Mouse (Mus musculus): ENCODE data around the gene Sdad1. TPM values are rescaled to one million over a fixed set of nuclear protein-coding genes. Genes with fewer than 3 reads are reported as not detected.
"Not testable (repeated sequence)": the region's sequence is repeated elsewhere in the genome, so short reads cannot be mapped to it uniquely, and the experiment has no call there.

Gene Sdad1
- total RNA-seq (2021): 10 to 100 TPM; 15.5 to 25.1 TPM

DNA sequence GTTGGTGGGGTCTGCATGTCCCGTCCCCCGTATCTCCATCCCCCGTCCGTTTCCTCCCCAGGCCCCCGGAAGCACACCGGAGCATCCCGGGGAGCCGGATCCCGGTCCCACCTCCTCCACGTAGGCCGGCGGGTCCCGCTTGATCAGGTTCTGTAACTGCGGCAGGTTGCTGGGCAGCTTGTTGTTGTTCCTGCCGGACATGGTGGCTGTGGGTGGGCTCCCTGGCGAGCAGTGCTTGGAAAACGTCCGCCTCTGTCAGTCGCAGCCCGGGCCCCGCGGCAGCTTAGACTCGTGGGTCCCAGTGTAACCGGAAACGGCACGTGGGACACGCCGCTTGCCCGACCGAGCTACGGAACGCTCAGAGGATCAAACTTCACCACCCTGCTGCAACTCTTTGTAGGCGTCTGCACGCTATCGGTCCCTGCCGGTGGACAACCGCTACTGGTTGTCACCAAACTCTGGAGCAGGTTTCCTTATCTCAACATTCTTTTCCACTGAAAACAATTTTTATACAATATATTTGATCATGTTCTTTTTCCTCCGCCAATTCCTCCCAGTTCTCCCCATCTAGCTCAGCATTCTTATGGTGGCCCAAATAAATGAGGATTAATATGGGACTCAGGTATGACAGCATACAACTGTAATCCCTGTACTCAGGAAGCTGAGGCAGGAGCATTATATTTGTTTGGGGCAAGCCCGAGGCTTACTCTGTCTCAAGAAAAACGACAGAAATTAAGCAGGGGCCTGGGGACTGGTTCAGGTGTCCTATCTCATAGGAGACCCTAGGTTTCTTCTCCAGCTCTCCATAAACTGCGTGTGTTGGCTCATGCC, at the start of gene Sdad1:
Gene Sdad1 (minus strand): TSS at position 799 of the 831 bp plus-strand sequence.
- intact Hi-C loops (cut with DNase I): no loop called here
- DNase-seq (ENCODE audit: low spot score in 2 of 2): peak; percentile 95 to 98

DNA sequence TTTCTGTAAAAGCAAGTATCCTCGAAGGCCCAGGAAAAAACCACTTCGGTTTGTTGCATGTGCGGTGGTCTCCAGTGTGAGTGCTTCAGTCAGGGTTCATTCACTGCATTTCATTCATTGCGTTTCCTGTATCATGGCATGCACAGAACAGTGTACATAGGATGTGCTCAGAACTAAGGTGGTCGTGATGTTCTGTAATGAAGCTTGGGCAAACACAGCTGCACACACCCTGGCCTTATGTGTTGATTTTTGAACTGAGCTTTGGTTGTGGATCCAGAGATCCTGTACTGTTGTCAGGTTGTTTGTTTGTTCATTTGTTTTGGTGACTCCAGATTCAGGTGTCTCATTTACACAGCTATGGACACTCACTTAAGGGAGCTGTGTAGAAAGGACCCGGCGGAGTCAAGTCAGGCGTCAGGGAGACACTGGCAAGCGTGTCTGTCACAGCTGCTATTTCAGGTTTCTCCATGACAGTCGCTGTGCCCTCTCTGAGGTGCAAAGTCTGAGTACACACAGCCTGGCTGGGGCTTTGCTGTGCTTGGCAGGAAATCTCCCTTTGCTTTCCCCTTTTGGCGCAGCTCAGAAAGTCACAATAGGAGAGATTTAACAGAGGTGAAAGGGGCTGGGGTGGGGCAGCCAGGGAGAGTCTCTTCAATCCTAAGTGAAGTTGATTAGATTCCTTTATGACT, 48.6 kb upstream of the Sdad1 start:
- no peak for DNase-seq (ENCODE audit: low spot score in 2 of 2)
- intact Hi-C loops (cut with DNase I): no loop called here

DNA sequence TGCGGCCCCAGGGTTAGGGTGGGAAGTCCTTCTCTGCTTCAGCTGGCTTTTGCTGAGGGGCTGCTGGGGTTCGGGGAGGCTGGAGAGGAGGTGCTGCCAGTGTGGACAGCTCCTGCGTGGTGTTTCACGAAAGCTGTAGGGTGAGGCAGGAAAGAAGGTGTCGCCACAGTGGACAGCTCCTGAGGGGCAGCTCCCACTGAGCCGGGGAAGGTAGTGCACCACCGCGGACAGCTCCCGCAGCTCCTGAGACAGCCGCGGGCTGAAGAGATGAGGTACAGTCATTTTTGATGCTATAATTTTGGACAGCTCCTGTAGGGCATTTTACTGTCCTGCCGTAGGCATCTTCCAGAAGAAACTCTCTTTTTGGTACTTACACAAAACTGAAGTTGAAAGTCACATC, 47.8 kb upstream of the Sdad1 start:
- intact Hi-C loops (cut with DNase I): no loop called here
- DNase-seq (ENCODE audit: low spot score in 2 of 2): no peak

DNA sequence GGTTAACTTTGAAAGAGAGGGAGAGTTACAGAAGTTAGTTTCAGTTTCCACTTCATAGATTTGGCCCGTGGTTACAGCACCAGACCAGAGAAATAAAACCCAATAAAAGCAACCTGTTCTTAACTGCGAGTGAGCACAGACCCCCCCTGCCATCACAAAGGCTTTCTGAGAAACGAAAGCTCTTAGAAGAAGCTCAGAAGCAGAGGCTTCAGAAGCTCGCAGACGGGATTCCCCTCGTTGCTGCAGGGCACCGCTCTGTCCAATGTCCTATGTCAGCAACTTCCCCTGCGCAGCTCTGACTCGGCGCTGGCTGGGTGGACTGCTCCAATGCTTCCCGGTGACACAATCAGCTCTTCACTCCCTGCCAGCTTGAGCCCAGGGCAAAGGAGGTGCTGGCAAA, 43.2 kb upstream of the Sdad1 start:
- intact Hi-C loops (cut with DNase I): no loop called here
- DNase-seq (ENCODE audit: low spot score in 2 of 2): no peak

DNA sequence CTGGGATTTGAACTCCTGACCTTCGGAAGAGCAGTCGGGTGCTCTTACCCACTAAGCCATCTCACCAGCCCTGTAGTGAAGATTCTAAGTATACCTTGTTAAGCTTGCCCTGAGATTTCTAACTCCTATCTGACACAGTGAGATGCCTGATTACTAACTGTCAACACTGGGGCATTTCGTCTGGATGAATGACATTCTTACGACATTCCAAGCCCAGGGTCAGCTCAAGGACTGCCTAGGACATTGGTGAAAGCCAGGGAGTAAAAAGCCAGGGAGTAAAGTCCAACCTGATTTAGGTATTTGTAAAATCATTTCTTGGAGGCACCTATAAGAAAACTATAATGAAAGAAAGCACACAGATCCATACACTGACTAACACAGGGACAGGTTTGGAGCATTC, 42.4 kb upstream of the Sdad1 start:
- DNase-seq (ENCODE audit: low spot score in 2 of 2); intact Hi-C loops (cut with DNase I): not testable (repeated sequence)

DNA sequence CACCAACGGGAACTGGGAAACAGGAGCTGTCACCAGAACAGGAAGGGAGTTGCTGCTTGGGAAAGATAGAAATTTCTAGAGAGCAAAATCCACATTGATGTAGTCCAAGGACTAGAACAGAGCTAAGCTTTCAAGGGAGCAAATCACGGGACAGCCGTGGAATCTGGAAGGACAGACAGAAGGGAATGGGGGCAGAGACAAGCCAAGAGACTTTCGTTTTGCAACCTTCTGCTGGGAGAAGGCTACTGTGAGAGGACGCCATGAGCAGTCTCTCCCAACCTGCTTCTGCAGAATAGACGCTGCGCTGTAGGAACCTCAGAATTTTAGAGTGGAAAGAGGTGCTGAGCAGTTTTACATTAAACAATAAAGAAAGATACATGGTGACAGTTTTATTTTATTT, 39.5 kb upstream of the Sdad1 start:
- DNase-seq (ENCODE audit: low spot score in 2 of 2): no peak
- intact Hi-C loops (cut with DNase I): no loop called here

DNA sequence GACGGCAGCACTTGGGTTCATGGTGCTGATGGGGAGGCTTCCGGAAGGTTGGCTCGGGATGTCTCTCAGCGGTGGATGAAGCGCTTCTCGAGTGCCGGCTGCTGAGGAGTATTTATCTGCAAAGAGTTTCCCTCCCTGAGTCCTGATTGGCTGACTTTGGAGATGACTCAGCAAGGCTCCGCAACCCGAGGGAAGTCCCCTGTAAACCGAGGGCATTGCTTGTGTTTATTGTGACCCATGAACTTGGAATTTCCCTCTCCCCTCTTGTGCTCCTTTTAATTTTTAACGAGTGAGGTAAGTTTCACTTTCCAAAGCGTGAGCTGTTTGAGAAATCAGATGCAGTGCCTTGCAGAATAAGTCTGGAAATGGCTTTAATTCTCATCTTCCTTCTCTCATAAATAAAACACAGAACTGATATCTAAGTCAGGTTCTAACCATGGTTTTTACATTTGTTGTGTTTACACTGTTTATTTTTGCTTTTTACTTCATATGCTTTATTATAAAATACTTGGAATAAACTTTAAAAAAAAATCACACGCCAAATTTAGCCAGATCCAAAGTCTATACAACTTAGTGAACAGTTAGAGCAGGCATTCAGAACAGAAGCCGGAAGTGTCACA, 38.6 kb upstream of the Sdad1 start, which contains the start of gene Cxcl10:
Gene Cxcl10 (minus strand): TSS at position 96 of the 620 bp plus-strand sequence.
- intact Hi-C loops (cut with DNase I): no loop called here
- DNase-seq (ENCODE audit: low spot score in 2 of 2): peak; percentile 17 to 20

DNA sequence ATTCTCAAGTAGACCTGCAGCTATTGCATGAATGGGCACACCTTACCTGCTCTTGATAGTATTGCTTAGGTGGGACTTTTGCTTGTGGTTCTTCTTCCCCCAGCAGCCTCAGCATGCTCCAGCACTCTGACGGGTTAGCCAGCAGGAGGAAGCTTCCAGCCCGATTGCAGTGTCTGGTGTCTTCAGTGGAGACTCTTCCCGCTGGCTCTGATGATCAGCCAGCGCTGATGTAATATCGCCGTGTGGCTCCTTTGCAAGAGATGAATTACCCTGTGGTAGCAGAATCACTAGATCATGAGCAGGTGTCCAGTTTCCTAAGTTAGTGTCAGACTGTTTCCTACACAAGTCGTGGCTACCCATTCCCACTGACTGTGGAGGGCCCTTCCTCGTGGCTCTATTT, 34.7 kb upstream of the Sdad1 start:
- DNase-seq (ENCODE audit: low spot score in 2 of 2): no peak
- intact Hi-C loops (cut with DNase I): no loop called here

GRCm38 (mm10) chr5:92340606-92341005, 30.3 kb upstream of the Sdad1 start:
- intact Hi-C loops (cut with DNase I): no loop called here
- no peak for DNase-seq (ENCODE audit: low spot score in 2 of 2)

- intact Hi-C loops (cut with DNase I): no loop called here
- DNase-seq (ENCODE audit: low spot score in 2 of 2): no peak
Observed at GRCm38 (mm10) chr5:92336743-92337142, 26.5 kb upstream of the Sdad1 start.

DNA sequence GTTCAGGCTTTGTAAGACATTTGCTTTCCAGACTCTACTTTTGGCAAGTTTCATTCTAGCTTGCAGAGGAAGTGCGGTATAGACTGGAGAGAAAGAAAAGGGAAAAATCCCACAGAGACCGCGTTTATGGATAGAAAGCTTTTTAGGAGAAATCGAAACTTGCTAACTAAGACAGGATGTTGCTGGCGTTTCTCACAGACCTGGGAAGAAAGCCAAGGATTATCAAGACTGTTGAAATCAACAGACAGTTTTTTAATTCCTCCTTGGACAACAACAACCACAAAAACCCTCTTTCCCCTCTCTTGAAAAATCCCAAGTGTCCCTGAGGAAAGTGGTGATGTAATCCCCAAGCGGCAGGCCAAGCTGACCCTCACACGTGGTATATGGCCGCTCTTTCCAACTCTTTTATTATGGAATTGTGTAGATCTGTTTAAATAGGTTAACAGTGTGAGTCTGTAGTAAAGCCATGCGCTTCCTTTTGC, 22.1 kb upstream of the Sdad1 start:
- no peak for DNase-seq (ENCODE audit: low spot score in 2 of 2)
- intact Hi-C loops (cut with DNase I): no loop called here

DNA sequence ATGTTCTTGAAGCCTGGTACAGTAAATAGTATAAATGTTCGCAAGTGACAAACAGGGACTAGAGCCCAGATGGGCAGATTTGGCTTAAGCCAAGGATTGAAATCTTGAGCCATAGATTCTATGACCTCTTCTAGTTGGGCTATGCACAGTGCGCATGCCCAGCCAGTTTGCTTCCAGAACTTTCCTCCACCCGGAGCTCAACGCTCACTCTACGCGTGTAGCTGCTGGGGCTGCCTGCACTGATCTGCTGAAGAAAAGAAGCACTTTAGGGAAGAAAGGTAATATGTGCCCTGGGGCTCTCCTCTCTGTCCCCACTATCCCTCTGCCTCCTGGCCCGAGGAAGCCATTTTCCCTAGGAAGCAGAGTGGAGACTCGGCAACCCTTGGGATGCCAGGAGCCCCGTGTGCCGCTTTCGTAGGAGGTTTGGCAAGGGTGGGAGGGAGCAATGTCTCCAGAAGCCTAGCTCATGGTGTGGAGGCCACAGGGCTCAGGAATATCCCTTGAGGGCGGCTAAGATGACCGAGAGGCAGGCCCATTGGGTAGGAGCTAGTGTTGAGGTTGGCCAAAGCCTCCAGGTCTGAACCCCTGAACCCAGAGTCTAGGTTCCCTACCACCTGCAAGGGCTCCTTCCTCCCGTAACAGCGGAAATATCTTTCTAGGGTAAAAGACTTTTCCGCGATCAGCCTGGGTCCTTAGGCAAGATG, 21.5 kb upstream of the Sdad1 start, which contains the start of gene Art3:
Gene Art3 (plus strand): TSS at position 193 of the 704 bp plus-strand sequence.
- intact Hi-C loops (cut with DNase I): no loop called here
- no peak for DNase-seq (ENCODE audit: low spot score in 2 of 2)

GRCm38 (mm10) chr5:92331122-92331521, 20.8 kb upstream of the Sdad1 start:
- DNase-seq (ENCODE audit: low spot score in 2 of 2): no peak
- intact Hi-C loops (cut with DNase I): no loop called here

DNA sequence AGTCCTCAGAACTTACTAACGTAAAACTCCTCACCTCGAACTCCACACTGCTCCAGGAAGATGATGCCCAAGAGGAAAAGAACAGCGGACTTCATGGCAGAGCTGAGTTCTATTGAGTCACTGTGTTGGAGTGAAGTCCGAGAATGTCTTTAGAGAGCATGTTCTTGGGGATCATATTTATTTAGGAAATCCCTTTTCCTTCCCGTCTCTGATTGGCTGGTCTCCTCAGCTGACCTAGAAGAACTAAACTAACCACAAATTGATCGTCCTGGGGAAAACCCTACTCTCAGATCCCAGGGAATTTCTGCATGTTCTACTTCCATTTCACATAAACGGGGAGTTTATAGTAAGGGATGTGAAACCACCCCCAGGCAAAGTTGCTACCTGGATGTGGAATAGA, 17.6 kb upstream of the Sdad1 start, which contains the start of gene Cxcl9:
Gene Cxcl9 (minus strand): TSS at position 151 of the 400 bp plus-strand sequence.
- DNase-seq (ENCODE audit: low spot score in 2 of 2): no peak
- intact Hi-C loops (cut with DNase I): no loop called here

DNA sequence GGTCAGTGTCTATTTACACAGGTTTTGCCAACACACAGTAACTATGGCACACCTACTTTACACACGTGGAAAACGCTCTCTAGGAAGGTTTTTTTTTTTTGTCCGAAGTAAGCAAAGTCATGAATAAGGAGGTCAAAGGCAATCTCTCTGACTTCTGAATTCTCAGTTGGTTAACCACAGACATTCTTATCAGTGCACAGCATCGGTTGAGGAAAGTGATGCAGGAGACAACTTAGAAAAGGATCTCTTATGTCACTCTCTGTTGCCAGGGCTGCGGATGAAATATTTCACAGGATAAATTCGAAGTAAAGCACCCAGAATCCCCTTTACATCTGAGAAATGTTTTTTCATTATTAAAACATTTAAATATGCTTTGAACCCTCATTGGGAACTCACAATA, 17.1 kb upstream of the Sdad1 start:
- intact Hi-C loops (cut with DNase I): no loop called here
- DNase-seq (ENCODE audit: low spot score in 2 of 2): no peak

DNA sequence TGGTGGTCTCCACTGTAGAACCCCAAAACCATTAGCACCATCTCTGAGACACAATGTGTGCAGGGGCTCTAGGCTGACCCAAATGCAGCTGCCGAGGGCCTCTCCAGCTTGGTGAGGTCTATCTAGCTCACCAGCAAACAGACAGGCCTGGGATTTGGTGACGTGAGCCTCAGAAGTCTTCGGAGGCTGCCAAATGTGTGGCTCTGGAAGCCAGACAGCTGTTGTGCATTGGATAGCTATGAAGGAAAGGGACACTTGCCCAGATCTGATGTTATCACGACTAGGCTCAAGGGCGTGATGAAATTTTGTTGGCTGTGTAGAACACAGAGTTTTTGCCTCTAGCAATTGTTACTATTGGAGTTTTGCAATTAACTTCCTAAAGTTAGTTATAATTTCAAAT, 13.0 kb upstream of the Sdad1 start:
- DNase-seq (ENCODE audit: low spot score in 2 of 2): no peak
- intact Hi-C loops (cut with DNase I): no loop called here

DNA sequence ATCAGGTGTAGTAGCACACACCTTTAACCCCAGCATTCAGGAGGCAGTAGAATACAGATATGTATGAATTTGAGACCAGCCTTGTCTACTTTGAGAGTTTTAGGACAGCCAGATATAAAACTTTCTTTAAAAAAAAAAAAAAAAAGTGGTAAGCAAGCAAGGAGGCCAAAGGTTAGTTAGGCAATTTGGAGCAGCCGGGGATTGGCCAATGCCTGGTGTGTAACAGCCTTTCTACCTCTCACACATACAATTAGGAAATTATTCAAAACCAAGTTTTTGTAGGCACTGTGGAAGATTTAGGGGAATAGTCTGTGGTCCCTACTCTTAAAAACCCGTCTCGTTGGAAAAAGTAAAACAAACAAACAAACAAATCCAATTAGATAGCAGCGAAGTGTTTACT, 12.3 kb upstream of the Sdad1 start:
- intact Hi-C loops (cut with DNase I): no loop called here
- DNase-seq (ENCODE audit: low spot score in 2 of 2): no peak

- intact Hi-C loops (cut with DNase I): no loop called here
Observed at GRCm38 (mm10) chr5:92321631-92322400, 11.5 kb upstream of the Sdad1 start.

DNA sequence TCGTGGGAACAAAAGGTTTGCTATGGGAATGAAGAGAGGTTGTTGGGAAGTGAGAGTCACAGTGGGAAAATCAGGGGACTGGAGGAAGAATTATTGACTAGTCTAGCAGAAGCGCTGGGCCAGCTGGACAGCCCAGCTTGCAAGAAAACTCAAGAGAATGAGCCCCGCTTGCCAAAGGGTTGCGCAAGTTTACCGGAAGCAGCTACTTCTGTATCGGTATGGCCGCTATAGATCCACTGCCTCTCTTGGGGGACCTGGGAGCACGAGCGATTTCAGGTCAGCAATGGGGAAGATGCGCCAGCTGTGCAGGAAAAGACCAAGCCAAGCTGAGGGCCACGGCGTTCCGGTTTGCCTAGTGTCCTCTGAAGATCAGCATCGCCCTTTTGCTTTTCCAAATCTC, 8.3 kb upstream of the Sdad1 start:
- intact Hi-C loops (cut with DNase I): no loop called here

More at GRCm38 (mm10) chr5:92321631-92322400, 11.5 kb upstream of the Sdad1 start:
- DNase-seq (ENCODE audit: low spot score in 2 of 2): no peak

More for the DNA sequence above, 8.3 kb upstream of the Sdad1 start:
- DNase-seq (ENCODE audit: low spot score in 2 of 2): no peak
